Mouse (Mus musculus): ENCODE measurements at regions not wholly inside any gene's neighbourhood (a gene's known extent, or its start where the extent isn't known, plus 50 kb on each side); places are given as distances from the start of the nearest gene placed in this dataset.

DNA sequence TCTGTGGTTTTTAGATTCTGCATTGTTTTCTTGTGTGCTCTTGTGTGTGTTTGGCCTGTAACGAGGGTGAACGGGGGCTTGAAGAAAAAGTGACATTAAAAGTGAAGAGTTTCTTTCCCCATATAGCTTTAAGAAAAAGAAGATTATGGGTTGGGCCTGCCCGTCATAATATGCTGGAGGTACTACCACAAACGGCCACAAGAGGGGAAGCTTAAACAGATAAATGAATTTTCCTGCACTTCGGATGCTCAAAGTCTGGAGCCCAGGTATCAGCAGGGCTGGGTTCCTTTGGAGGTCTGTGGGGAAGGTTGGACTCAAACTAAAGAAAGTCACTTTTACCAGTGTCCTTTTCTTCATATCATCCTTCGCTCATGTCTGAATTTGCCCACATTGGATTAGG lies 86.8 kb downstream of the Suclg1 start:
- DNase-seq (ENCODE audit: low spot score in 2 of 2), result peak in 1 of 2 experiments; percentile 16
- Histone ChIP-seq H3K27ac (no peak overlapping the region), H3K4me3 (no peak overlapping the region)
- TF ChIP-seq CTCF (conservative IDR thresholded peaks at IDR 0.05), result peak; percentile 79

DNA sequence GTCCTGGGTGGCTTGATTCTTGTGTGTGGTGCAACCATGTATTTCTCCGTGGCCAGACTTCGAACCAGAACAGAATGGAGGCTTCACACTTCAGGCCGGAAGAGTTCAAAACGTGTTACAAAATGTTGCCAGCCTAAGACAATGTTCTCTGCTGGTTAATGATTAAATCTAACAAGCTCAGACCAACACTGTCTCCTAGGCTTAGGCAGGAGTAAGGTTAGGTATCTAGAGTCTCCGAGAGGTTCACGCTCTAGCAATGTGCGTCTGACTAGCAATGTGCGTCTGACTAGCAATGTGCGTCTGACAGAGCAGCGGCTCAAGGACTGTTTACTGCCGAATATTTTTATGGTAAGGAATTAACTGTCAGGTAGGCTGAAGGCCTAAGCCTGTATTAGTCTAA lies 81.5 kb downstream of the Suclg1 start:
- TF ChIP-seq CTCF (conservative IDR thresholded peaks at IDR 0.05), result no peak
- no peak overlapping the region for H3K4me3 ChIP-seq
- no peak for DNase-seq (ENCODE audit: low spot score in 2 of 2)
- H3K27ac ChIP-seq, result no peak overlapping the region

Small RNAs in the stretch of these regions (microRNA-seq; reads per million reads assigned to microRNA genes)
- gene Gm24370, result 0 reads per million in 2 experiments
